Mouse (Mus musculus) retina, adult 2 months (tissue): ENCODE measurements around the gene Eml2.
A peak's percentile ranks its signal among the peaks of the same experiment; 100 is the strongest.
"Not testable (repeated sequence)": the region's sequence is repeated elsewhere in the genome, so short reads cannot be mapped to it uniquely, and the experiment has no call there.

ENCODE experiments used
- DNase-seq: peaks from one replicate; pipeline ENCODE4 v3.0.0-alpha.2; 2012; ENCODE audit warnings: low read depth, low spot score

The Eml2 gene

DNA sequence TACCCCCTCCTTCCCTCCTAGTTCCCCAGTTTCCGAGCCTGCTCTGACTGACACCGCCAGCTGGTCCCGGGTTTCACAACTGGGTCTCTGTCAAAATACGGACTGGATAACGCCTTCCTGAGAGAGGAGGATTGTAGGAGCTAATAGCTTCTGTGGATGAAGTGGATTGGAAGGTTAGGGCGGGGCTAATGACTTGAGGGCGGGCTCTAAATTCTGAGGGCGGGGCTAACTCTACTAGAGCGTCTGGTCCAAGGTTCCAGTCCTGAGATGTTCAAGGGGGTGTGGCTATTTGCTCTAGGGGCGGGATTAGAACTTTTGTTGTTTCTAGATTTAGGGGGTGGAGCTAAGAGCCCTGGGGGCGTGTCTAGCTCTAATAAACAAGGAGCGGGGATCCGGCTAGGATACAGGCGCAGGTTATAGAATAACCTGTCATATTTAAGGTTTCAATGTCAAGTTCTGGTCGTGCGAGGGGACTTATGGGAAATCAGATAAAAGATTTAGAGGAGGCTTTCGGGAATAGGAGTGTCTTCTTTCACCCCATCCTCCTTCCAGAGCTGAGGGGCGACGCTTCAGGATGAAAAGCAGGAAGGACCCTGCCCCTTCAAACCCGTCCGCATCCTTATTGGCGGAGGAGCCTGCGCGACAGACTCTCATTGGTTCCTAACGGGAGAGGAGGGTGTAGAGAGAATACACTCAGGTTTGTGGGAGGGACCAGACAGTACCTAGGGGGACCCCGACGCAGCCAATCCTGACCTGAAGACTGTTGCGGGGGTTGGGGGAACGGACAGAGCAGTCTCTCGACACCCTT lies at the start of gene Eml2:
Gene Eml2 (plus strand): TSS at position 714 of the 808 bp plus-strand sequence.
- DNase-seq, result peak; percentile 90

DNA sequence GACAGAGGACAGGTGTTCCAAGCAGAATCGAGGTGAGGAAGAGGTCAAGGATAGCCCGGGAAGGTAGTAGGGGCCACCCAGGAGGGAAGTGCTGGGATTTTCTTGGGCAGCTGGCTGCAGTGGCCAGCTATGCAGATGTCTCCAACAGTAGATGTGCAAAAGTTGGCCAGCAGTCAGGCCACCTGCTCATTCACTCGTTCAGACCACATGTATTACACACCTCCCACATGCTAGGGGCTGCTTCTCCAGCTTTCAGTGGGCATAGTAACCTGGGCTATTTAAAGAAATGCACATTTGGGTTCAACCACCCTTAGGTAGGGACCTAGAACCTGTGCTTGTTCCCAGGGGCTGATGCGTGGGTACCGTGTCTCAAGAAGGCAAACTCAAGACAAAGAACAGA lies 48.5 kb upstream of the Eml2 start:
- no peak for DNase-seq

DNA sequence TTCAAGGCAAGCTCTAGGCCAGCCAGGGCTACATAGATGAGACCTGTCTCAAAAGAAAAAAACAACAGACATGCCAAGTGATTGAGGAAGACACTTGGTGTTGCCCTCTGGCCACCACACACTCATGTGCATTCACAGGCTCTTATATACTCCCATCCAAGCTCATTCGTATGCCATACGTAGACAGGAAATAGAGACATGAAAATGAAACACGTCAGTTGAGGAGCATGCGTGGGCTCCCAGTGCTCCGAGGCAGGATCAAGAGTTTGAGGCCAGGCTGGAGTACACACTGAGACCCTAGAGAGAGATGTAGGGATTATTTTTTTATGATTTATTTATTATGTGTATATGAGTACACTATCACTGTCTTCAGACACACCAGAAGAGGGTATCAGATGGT lies 46.8 kb upstream of the Eml2 start:
- no peak for DNase-seq

DNA sequence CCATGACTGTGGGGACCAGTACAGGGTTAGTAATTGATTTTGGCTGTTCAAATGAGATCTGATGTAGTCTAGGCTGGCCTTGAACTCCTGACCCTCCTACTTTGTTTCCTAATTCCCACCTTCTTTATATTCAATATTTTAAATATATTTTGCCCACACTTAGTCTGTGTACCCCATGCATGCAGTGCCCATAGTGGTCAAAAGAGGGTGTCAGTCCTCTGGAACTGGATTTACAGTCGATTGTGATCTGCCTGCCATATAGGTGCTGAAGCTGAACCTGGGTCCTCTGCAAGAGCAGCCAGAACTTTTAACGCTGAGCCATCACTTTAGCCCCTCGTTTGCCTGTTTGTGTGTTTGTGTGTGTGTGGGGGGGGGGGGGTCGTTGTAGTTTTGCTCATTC lies 45.6 kb upstream of the Eml2 start:
- no peak for DNase-seq

DNA sequence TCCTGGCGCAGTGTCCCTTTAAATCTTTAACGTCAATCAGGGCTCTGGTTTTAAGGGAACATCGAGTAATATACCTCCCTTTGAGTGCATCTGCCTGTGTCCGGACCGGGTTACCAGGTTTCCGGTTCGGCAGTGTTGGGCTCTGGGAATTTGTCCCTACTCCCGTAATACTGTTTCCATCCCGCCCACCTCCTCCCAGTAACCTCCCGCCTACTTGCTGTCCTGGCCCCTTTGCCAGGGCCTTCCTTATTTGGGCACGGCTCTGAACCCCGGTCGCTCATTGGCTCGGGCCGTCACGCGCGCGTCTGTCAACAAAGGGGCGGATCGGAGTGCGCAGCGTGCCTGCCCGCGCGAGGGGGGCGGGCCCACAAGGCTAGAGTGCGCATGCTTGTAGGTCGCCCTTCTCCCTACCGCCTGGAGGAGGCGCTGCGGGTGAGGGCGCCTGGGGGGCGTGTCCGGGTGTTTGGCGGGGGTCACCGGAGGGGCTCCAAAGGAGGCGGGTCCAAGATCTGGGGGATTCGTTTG lies 44.8 kb upstream of the Eml2 start:
- peak; percentile 87 for DNase-seq

DNA sequence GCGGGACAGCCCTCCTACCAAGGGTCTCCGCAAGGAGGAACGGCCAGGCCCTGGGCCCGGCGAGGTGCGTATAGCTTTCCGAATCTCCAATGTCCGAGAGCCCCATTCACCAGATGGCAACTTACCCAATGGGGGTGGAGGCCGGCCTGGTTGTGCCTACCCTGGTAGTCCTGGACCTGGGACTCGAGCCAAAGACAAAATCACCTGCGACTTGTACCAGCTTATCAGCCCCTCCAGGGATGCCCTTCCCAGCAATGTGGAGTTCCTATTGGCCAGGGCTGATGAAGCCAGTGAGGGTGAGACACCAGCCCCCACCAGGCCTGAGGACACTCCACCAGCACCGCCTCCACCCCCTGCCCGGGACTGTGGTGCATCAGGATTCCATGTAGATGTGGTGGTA lies 40.1 kb upstream of the Eml2 start:
- no peak for DNase-seq

DNA sequence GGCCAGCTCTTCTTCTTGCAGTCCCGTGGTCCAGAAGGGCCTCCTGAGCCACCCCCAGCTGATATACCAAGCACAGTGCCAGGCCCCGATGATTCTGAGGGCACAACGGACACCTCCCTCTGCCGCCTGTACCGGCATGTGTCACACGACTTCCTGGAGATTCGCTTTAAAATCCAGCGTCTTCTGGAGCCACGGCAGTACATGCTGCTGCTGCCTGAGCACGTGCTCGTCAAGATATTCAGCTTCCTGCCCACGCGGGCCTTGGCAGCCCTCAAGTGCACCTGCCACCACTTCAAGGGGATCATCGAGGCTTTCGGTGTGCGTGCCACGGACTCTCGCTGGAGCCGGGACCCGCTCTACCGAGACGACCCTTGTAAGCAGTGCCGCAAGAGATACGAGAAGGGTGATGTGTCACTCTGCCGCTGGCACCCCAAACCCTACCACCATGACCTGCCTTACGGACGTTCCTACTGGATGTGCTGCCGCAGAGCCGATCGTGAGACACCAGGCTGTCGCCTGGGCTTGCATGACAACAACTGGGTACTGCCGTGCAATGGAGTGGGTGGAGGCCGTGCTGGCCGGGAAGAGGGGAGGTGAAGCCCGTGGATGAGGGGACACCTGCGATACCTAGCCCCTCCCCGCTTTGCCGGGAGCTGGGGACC lies 39.4 kb upstream of the Eml2 start:
- no peak for DNase-seq

DNA sequence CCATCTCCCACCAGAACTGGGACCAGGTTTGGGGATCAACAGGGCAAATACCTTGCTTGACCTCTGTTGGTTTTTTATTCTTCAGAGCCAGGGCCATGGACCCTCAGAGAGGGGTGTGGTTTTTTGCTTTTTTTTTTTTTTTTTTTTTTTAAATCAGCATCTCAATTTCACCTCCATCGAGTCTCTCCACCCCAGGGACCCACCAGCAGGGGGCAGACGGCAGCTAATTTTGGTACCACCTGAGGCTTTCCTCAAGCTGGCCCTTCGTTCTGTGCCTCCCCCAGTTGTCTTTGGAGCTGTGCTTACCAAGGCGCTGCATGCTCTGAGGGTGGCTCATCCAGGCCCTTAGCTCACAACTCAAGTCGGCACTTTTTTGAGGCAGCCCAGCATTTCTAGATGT lies 38.8 kb upstream of the Eml2 start:
- DNase-seq, result no peak

DNA sequence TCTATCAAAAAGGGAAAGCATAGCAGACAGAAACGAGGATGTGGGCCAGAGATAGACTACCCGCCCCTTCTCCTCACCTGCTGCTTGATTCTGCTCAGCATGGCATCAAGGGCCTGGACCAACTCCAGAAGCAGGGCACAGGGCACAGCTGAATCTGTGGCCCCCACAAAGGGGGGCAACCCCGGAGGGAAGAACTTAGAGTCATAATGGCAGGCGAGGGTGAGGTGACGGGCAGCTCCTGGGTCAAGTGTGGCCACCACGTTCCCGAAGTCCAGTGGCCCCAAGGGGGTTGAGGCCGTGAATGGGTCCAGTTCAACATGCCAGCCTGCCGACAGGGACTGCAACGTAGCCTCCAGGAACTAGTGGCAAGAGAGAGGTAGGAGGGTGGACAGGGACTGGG lies 29.4 kb upstream of the Eml2 start:
- DNase-seq, result no peak

DNA sequence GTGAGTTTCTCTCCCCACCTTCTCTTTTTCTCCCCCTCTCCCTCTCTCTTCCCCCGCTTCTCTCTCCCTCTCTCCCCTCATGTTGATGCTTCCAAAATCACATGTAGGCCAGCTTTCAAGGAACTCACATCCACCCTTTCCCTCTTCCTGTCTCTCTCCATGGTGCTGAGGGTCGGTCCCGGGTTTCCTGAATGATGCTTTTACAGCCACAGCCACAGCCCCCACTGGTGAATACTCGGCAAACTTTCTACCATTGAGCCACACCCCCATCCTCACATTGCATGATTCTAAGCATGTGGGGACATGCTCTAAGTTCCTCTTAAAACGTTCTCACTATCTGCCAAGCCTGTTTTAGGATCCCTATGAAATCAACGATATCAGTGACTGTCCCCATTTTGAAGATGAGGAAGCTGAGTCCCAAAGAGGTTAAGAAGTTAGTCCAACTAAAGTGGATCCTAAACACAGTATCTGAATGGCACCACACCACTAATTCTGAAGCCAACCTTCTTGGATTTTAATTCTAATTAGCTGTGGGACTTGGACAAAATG lies 28.6 kb upstream of the Eml2 start:
- DNase-seq, result no peak

DNA sequence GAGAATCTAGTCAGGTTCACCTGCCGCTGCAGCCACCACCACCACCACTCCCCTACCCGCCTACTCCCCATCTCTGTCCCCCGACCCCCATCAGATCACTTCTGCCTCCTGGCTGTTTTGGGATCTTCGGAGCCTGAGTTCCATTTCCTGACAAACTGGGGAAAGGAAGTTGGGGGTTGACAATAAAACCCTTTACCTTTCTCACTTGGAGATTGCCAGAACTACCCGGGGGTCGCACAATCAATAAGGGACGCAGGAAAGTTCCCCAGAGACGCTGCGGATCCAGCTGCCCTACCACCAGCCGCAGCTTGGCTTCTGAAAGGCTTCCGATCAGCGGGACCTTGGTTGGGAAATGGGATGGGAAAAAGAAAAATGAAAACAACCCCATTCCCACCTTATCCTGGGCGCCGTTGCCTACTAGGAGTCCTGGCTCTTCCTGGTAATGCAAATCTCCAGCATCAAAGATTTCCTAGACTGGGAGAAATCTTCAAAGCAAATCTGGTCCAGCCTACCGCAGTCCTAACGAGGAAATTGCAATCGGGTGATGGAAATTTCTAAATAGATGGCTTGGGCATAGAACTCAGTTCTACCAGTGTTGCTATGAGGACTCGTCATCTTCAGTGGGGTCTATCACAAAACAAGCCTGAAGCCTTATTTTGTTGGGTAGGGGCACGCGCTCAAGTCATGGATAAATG lies 27.9 kb upstream of the Eml2 start:
- DNase-seq, result no peak

DNA sequence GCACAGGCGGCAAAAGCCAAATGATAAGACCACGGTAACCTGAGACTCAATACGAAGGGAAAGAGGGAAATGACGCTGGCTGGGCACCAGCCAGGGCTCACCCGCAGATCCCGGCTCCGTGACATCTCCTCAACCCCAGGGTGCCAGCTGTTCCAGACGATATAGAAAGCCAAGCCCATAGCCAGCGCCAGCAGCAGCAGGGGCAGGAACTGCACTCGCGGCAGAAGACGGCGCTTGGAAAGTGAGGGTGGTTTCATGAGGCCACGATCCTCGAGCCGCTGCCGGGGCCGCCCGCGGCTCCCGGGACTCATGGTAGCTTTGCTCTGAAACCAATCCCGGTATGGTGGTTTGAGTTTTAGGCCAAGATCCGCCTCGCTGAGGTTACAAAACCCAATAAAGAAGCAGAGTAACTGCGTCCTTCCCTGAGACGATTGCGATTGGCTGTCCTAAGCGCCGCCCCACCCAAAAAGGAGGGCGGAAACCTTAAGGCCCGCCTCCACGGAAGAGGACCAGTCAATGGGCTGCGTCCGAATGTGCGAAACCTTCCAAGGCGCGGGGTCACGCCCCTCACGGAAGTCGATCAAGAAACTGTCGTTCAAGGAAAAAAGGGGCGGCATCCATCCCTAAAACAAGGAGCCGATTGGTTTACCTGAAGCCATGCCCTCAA lies 27.2 kb upstream of the Eml2 start, which contains the start of gene Qpctl:
Gene Qpctl (minus strand): TSS at position 417 of the 667 bp plus-strand sequence.
- DNase-seq, result peak; percentile 93

DNA sequence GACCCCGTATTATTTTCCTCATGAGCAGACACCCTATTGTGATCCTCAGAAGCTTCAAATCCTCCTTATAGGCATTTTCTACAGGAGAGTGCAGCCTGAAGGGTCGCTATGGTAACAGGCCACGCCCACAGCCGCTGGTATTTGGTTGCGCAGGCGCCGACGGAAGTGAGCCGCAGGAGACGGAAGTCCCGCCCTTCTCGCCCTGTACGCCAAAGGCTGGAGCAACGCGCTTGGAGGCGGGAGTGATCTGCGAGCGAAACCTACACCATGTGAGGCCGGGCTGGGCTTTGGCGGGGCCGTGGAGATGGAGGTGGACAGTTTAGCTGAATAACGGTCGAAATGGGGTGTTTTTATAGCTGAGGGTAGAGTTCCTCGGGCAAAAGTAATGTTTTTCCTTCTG lies 26.6 kb upstream of the Eml2 start, which contains the start of gene Snrpd2:
Gene Snrpd2 (plus strand): TSS at position 97 of the 400 bp plus-strand sequence.
- DNase-seq, result peak; percentile 91

DNA sequence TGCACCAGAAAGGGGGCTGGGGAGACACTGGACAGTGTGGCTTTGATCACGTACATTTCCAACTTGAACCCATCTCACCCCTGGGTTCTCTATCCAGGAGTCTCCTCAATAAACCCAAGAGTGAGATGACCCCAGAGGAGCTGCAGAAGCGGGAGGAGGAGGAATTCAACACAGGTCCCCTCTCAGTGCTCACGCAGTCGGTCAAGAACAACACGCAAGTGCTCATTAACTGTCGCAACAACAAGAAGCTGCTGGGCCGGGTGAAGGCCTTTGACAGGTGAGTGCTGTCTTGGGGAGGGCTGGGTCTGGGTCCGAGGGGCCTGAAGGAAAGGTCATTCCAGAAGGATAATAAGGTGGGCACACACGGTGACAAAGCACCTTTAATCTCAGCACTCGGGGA lies 25.1 kb upstream of the Eml2 start:
- not testable (repeated sequence) for DNase-seq

DNA sequence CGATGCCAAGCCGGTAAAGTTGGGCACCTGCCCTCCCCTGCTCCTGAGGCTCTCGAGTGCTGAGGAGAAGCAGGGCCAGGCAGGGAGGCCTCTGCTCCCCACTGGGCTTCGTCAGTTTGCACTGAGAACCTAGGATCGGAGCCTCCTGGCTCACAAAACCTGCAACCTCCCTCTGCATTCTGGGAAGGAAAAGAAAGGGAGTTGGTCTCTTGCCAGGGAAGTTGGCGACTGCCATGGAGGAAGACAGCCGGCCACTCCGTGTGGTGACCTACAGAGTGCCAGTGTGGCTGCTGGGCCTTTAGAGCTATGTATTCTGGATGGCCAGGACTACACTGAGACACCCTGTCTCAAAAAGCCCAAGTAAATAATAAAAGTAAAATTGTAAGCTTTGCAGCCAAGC lies 21.4 kb upstream of the Eml2 start:
- DNase-seq, result no peak

DNA sequence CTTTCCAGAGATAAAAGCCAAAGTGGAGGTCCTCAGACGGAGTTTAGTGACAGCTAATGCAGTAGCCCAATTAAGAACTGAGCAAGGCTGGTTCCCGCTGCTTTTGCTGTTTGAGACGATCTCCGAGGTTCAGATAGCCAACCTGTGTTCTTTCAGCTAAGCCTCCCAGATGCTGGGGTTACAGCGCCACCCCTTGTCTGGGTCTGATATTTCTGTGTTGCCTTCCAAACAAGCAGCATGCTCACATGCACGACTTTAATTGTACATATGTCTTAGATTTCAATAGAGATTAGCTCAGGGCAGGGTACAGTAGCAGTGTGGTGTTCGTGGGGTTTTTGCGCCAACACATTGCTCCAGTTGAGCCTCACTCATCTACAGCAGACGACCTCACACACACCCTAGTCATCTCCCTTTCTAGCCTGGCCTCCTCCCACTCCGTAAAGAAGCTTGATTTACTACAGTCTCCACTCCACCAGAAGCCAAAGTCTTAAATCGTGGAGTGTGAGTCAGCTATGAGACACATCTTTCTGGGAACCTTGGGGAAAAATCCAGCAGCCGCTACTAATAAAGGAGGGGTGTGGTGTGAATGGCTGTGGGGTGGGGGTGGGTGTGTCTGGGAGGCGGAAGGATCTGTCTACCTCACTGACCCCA lies 20.3 kb upstream of the Eml2 start:
- DNase-seq, result no peak

DNA sequence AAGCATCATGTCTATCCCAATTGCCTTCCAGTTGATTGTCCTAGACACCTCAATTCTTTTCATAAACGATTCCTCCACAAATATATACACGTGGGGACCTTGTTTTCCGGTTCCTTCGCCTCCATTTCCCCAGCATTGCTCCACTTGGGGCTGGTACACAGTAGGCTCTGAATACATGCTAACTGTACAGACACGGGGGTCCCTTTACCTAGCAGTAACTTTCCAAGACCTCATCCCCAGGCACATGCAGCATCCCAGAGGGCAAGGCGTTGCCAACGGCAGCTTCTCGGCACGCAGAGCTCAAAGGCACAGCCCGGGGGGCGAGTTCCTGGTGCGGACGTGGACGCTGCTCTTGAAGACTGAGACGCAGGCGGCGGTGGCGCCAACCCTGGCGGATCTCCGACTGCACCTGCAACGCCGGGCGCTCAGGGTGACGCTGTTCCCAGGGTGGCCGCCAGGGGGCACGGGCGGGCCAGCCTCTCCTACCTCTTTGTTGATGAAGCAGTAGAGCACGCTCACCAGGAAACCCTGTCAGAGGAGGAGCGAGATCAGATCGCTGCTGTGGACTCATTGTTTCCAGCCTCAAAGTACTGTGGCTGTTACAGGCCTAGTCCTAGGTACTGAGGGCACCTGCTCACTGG lies 18.9 kb upstream of the Eml2 start:
- peak; percentile 48 for DNase-seq

DNA sequence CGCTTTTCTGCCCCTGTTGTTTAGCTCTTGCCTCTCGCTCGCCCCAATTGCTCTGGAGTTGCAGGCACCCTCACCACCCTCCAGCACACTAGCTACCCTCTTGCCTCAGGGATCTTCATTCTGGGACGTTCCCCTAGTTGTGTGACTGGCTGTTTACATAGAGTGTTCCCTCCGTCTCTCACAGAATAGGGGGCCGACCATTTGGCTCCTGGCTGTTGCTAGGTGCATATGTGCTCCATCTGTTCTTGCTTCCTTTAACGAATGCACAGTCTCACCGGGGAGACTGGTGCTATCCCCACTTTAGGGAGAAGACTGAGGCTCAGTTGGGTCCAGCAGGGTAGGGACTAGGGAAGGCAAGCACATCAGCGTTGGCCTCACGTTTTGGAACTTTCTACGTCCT lies 17.6 kb upstream of the Eml2 start:
- no peak for DNase-seq

DNA sequence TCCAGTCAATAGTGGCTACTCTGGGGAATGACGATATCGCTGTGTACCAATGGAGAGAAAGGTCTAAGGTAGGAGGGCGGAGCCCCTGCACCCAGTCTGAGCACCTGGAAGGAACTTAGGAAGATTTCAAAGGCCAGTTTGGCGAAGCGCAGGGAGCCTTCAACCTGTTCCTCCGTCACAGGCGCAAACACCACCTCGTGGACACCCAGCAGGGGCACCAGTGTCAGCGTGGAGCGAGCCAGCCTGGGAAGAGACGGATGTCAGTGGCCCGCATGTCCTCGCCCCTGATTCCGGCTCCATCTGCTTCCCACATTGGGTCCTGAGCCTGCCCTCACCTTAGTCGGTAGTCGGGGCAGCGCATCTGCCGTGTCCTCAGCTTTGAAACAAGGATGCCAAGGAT lies 16.8 kb upstream of the Eml2 start:
- no peak for DNase-seq

DNA sequence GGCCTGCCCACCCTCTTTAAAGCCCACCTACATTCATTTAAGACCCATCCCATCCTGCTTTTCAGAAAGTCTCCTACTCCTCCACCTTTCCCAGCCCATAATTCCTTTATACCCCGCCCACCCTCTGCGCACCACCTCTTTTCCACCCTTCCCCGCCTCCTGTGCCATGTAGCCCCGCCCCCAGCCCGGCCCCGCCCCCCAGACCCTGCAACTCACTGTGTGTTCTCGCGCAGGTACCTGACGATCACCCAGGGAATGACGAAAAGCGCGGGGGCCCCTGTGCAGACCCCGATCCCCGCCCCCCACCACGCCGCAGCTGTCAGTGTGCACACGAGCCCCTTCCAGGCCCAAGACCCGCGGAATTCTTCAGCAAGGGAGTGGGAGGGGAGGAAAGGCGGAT lies 16.1 kb upstream of the Eml2 start:
- no peak for DNase-seq
